Mouse (Mus musculus): ENCODE measurements around the gene Mpzl3. TPM values are rescaled to one million over a fixed set of nuclear protein-coding genes. Genes with fewer than 3 reads are reported as not detected.
"Not testable (repeated sequence)": the region's sequence is repeated elsewhere in the genome, so short reads cannot be mapped to it uniquely, and the experiment has no call there.

Gene Mpzl3
- total RNA-seq (2014; fragmentation: Nextera tagmentation) (0.19 TPM in 1 of 2 replicates, not detected in the other), total RNA-seq (2017) (1.2 and 2.2 TPM in 2 replicates)

- ATAC-seq (replicated peaks; ENCODE audit: poor library complexity, severe bottlenecking): peak; percentile 84
These were observed at the start of gene Mpzl3 for GRCm38 (mm10) chr9:45055082-45055713. Gene Mpzl3, plus strand, starts transcription at chr9:45055186.

- ATAC-seq (replicated peaks; ENCODE audit: poor library complexity, severe bottlenecking): no peak
These were observed 47.6 kb upstream of the Mpzl3 start for GRCm38 (mm10) chr9:45007404-45007803.

DNA sequence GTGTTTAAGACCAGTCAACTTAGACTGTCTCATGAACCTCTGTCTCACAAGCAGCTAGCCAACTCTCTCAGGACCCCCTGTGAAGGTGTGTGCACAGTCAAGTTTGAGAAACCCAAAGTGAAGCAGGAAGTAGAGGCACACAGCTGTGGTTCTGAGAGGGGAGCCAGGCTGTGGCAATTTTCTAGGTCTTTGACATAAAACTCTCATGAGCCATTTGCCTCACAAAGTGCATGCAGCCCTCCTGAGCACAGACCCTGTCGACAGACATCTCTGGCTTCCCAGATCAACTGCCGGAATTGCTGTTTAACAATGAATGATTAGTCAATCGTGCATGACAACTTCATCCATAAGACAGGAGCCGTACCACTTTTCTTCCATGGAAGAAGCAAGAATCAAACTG lies 46.6 kb upstream of the Mpzl3 start:
- no peak for ATAC-seq (replicated peaks; ENCODE audit: poor library complexity, severe bottlenecking)

GRCm38 (mm10) chr9:45009180-45010078 lies 45.6 kb upstream of the Mpzl3 start, which contains the start of gene Cd3e:
Gene Cd3e, minus strand, starts transcription at chr9:45009627.
- ATAC-seq (replicated peaks; ENCODE audit: poor library complexity, severe bottlenecking): no peak

DNA sequence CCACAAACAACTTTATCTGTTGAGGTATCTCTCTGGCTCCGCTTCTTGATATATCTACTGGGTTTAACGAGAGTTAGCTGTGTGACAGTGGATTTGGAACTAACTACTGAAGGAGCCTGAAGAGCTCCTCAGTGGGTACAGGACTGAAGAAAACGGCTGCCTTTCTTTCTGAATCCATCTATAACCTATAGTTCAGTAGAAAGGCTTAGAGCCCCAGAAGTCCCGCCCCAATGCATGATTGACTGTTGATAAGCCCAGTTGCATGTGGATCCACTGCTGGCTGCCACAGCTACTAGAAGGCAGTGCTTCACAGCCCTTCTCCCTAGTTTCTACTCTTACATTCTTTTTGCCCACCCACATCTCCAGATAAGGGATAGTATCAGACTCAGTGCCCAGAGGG lies 44.5 kb upstream of the Mpzl3 start:
- ATAC-seq (replicated peaks; ENCODE audit: poor library complexity, severe bottlenecking): no peak

- no peak for ATAC-seq (replicated peaks; ENCODE audit: poor library complexity, severe bottlenecking)
These were observed 43.7 kb upstream of the Mpzl3 start for GRCm38 (mm10) chr9:45011291-45011690.

- no peak for ATAC-seq (replicated peaks; ENCODE audit: poor library complexity, severe bottlenecking)
These were observed 40.1 kb upstream of the Mpzl3 start for GRCm38 (mm10) chr9:45014879-45015278.

- no peak for ATAC-seq (replicated peaks; ENCODE audit: poor library complexity, severe bottlenecking)
These were observed 39.1 kb upstream of the Mpzl3 start for GRCm38 (mm10) chr9:45015841-45016240.

DNA sequence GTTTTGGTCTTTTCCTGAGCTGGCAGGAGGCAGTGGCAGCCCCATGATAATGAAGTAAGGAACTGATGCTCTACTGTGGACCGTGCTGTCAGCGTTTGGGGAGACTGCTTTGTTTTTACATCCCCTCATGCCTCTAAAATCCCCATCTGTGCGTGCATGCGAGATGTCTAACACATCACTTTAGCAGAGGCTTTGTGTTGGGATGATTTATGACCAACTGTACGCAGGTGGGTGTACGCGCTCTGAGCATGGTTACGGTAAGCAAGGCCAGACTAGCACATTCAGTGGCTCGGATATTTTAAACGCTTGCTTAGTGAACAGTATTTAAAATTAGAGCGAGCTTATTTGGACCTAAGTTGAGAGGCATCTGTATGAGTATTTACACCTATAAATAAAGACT lies 37.0 kb upstream of the Mpzl3 start:
- ATAC-seq (replicated peaks; ENCODE audit: poor library complexity, severe bottlenecking): no peak

GRCm38 (mm10) chr9:45022800-45023199 lies 32.2 kb upstream of the Mpzl3 start:
- peak; percentile 59 for ATAC-seq (replicated peaks; ENCODE audit: poor library complexity, severe bottlenecking)

- no peak for ATAC-seq (replicated peaks; ENCODE audit: poor library complexity, severe bottlenecking)
These were observed 31.3 kb upstream of the Mpzl3 start for GRCm38 (mm10) chr9:45023638-45024037.

- ATAC-seq (replicated peaks; ENCODE audit: poor library complexity, severe bottlenecking): no peak
These were observed 30.8 kb upstream of the Mpzl3 start for GRCm38 (mm10) chr9:45024187-45024586.

DNA sequence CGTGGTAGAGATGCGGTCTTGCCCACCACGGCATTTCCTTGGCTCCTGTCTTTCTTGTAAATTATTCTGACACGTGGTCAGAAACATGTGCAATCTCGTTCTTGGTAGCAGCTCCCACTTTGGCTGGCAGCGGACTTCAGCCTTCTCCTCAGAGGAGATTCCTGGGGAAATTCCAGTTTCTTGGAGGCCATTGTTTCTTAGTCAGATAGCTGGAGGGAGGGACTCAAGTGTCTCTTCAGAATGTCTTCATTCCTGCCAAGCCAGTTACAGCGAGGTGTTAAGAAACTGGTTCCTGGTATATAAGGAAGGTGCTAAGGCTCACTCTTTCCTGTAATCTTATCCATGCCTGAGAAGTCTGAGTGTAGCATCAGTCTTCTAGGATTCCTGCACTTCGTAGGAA lies 27.6 kb upstream of the Mpzl3 start:
- no peak for ATAC-seq (replicated peaks; ENCODE audit: poor library complexity, severe bottlenecking)

DNA sequence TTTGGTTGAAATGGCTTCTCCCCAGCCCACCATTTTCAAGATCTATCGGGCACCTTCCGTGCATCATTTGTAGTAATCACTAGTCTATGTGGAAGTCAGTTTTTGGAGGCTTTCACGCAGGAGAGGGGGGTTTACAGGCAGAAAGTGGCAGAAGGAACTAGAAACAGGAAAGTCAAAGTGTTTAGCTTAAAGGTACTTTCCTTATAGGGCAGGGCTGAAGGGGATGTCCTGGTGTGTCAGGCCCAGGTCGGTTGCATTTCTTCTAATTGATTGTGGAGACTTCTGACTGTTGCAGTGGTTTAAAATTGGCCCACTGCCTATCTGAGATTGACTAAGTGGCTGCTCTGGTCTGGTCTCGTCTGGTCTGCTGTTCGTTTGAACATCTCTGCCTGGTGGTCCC lies 24.6 kb upstream of the Mpzl3 start:
- no peak for ATAC-seq (replicated peaks; ENCODE audit: poor library complexity, severe bottlenecking)

DNA sequence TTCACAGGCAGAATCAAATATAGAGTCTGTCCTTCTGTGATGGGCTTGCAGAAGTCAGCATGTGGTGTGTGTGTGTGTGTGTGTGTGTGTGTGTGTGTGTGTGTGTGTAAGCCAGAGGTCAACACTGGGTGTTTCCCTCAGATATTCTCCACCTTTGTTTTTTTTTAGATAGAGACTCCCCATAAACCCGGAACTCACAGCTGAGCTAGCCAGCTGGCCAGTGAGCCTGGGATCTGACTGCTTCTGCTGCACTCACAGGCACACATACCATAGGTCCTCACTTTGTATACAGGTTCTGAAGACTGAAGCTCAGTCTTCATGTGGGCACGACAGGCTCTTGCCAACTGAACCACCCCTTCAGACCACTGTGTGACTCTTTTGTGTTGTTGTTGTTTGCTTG lies 22.7 kb upstream of the Mpzl3 start:
- no peak for ATAC-seq (replicated peaks; ENCODE audit: poor library complexity, severe bottlenecking)

GRCm38 (mm10) chr9:45034526-45034925 lies 20.5 kb upstream of the Mpzl3 start:
- ATAC-seq (replicated peaks; ENCODE audit: poor library complexity, severe bottlenecking): no peak

GRCm38 (mm10) chr9:45037803-45038202 lies 17.2 kb upstream of the Mpzl3 start:
- ATAC-seq (replicated peaks; ENCODE audit: poor library complexity, severe bottlenecking): not testable (repeated sequence)

DNA sequence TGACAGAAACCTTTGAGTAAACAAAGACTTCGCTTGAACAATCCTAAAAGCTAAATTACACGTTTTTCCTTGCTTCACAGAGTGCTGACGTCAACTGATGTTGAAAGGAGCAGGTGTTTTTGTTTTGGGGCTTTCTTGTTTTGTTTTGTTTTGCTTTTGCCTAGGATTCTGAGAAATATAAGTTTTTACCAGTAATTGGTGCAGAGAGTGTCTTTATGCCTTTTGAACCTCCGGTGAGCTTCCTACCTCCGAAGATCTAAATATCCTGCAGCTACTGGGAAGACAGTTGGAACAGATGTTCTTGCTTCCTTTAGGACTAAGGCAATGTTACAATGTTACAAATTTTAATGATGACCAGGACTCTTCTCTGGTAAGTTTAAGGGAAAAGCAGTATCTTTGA lies 15.5 kb upstream of the Mpzl3 start, which contains the start of gene Mpzl2:
Mpzl2 (plus strand) TSS at position 301 of the 400 bp plus-strand sequence.
- ATAC-seq (replicated peaks; ENCODE audit: poor library complexity, severe bottlenecking): no peak

DNA sequence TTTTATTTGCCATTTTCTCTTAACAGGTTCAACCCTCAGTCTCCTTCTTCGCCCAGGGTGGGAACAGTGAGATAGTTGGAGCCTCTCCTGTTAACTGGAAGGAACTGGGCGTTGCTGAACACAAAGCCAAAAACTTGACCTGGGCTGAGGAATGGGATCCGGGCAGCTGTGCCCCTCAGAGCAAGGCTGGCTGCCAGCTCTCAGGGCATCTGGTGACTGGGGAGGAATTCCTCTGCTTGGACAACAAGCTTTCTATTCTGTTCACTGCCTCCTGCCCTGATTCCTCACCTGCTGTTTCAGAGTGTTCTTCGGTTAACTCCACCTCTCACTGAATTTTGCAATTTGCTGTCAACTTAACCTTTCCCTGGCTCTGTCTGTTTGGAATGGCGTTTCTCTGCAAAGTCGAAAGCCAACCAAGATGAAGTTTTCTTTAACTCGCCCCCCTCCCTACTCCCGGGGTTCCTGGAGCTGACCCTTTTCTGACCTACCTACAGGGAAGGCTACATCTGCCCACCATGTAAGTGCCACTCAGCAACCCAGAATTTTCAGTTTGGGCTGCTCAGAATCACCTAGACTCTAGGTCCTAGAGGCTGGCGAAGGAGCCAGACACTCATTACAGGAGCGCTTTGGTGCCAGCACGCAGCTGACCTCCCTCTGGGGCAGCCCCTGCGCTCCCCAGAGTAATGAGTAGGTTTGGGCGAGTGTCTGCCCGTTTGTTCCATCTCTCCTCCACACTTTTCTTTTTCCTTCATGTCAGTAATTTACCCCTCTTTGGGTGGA lies 14.7 kb upstream of the Mpzl3 start:
- no peak for ATAC-seq (replicated peaks; ENCODE audit: poor library complexity, severe bottlenecking)

DNA sequence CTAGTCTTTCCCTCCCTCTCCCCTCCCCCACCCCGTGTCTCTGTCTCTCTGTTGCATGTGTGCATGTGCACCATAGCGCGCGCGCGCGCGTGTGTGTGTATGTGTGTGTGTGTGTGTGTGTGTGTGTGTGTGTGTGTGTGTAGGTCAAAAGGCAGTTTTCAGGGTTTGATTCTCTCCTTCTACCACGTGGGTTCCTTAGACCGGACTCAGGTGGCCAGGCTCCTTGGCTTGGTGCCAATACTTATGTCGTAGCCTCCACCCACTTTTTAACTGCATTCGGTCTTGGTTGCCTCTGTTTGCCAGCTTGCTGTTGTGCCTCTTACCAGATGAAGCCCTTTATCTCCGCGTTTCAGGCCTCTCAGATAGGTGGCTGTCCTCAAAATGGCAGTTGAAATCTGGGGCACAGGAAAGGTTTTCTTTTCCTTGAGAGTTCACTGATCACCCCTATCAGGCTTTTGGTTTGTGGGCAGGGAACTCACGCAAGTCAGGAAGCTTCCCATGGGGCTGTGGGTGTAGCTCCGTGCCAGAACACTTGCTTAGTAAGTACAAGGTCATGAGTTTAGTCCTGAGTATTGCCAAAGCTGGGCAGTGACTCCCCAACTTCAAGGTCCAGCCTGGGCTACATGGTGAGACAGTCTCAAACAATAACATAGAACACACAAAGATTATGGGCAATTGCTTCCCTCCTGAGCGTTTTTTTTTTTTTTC lies 13.7 kb upstream of the Mpzl3 start:
- ATAC-seq (replicated peaks; ENCODE audit: poor library complexity, severe bottlenecking): peak; percentile 46

Measured in granulocyte monocyte progenitor cell, adult 5-6 weeks (primary cell).